Mouse (Mus musculus) cerebellum, adult 2 months (tissue): Measurements from ENCODE around the gene Ddc.

Experiments
- CTCF ChIP-seq: fragments of 200-500 bp; IDR thresholded peaks from 2 replicates; pipeline ENCODE4 v1.5.1; 2011; ENCODE audit warnings: low read depth, mild to moderate bottlenecking, control low read depth, low read length, moderate library complexity, borderline replicate concordance; ENCODE audit not compliant: insufficient read depth
- POLR2A ChIP-seq: fragments of 200-500 bp; IDR thresholded peaks from 2 replicates; pipeline ENCODE4 v1.6.1; 2011; ENCODE audit warnings: low read length, control low read depth, borderline replicate concordance; ENCODE audit not compliant: insufficient read depth

GRCm38 (mm10) chr11:11886403-11886998 is 11.4 kb downstream of the Ddc start:
- TF ChIP-seq CTCF (no peak), POLR2A (no peak)
